ENCODE assay signal across 13 mouse cellular contexts in genomic region chr12:71763194-71763593, GRCm38 (mm10).
DNase-seq lines count a peak whose midpoint lies in the region; ATAC-seq and TF ChIP-seq lines count a peak whose summit lies in the region.
"Had no signal": no experiment of that assay in that cellular context is flagged by ENCODE, and none has a peak within 500 bp of the region (broad histone marks: within the 10 kb centered on the region; RNA-seq: fewer than 3 reads in every experiment).

No protein-coding gene starts in this region.

- peak; percentile 65 for DNase-seq in hindbrain, postnatal 0 days (ENCODE audit: low spot score)
- DNase-seq in lung, embryonic 14.5 days = peak; percentile 69
- DNase-seq in lung, postnatal 4 days = no peak
- DNase-seq in ES-CJ7 (ENCODE audit: low read depth, low spot score) (peak; percentile 28), R1 (ENCODE audit: low read depth, low spot score) (peak; percentile 59)
- no peak for DNase-seq in thymus, postnatal 4 days
- no peak for DNase-seq in thymus, postnatal 36 days
- DNase-seq: cerebellum, postnatal 25 days; heart, postnatal 10 days; left cerebral cortex, postnatal 4 days; lung, adult 2 months had no signal

- WGBS in hindbrain, postnatal 0 days = 54% methylated on average over 4 of the region's 4 CpGs
- WGBS in hindbrain, embryonic 13.5 days = 77% methylated on average over 4 of the region's 4 CpGs
- 53% methylated on average over 4 of the region's 4 CpGs for WGBS in lung, embryonic 14.5 days

- no peak overlapping the region for H3K9ac ChIP-seq in hindbrain, postnatal 0 days (replicated peaks; ENCODE audit: low read length)
- H3K9ac ChIP-seq in hindbrain, embryonic 13.5 days = no peak overlapping the region
- no peak overlapping the region for H3K9ac ChIP-seq in lung, embryonic 14.5 days

- H3K9me3 ChIP-seq in hindbrain, postnatal 0 days (ENCODE audit: low read length) = no peaks in the 10 kb centered on the region
- H3K9me3 ChIP-seq in hindbrain, embryonic 13.5 days = no peaks in the 10 kb centered on the region
- no peaks in the 10 kb centered on the region for H3K9me3 ChIP-seq in lung, embryonic 14.5 days (ENCODE audit: low read depth, low read length)
- H3K9me3 ChIP-seq: midbrain, embryonic 10.5 days had no signal

- H3K4me2 ChIP-seq in hindbrain, postnatal 0 days (ENCODE audit: low read depth, low read length) = no peak overlapping the region
- H3K4me2 ChIP-seq in hindbrain, embryonic 13.5 days = no peak overlapping the region
- no peak overlapping the region for H3K4me2 ChIP-seq in lung, embryonic 14.5 days

- H3K27ac ChIP-seq in hindbrain, postnatal 0 days = no peak overlapping the region
- H3K27ac ChIP-seq in hindbrain, embryonic 13.5 days = no peak overlapping the region
- no peak overlapping the region for H3K27ac ChIP-seq in lung, embryonic 14.5 days (ENCODE audit: low read depth)
- H3K27ac ChIP-seq: midbrain, embryonic 10.5 days had no signal

- no peaks in the 10 kb centered on the region for H3K36me3 ChIP-seq in hindbrain, postnatal 0 days (ENCODE audit: insufficient read depth, low read length)
- H3K36me3 ChIP-seq in hindbrain, embryonic 13.5 days = no peaks in the 10 kb centered on the region
- H3K36me3 ChIP-seq in lung, embryonic 14.5 days (ENCODE audit: insufficient read depth) = no peaks in the 10 kb centered on the region
- H3K36me3 ChIP-seq: midbrain, embryonic 10.5 days had no signal

- no peak for ATAC-seq in hindbrain, postnatal 0 days
- no peak for ATAC-seq in hindbrain, embryonic 13.5 days (ENCODE audit: low FRiP score)
- no peak for ATAC-seq in lung, embryonic 14.5 days (ENCODE audit: insufficient read depth)

- peak; percentile 62 for TF ChIP-seq CTCF in hindbrain, postnatal 0 days (IDR thresholded peaks at IDR 0.05; ENCODE audit: low read depth)
- peak; percentile 67 for TF ChIP-seq CTCF in lung, embryonic 14.5 days (IDR thresholded peaks at IDR 0.05; ENCODE audit: low read depth)

- no peaks in the 10 kb centered on the region for H3K4me1 ChIP-seq in hindbrain, postnatal 0 days (ENCODE audit: insufficient read depth, low read length)
- no peaks in the 10 kb centered on the region for H3K4me1 ChIP-seq in hindbrain, embryonic 13.5 days (replicated peaks)
- no peaks in the 10 kb centered on the region for H3K4me1 ChIP-seq in lung, embryonic 14.5 days (ENCODE audit: insufficient read depth)

- H3K27me3 ChIP-seq in hindbrain, postnatal 0 days (ENCODE audit: insufficient read depth, low read length) = no peaks in the 10 kb centered on the region
- H3K27me3 ChIP-seq in hindbrain, embryonic 13.5 days = no peaks in the 10 kb centered on the region
- no peaks in the 10 kb centered on the region for H3K27me3 ChIP-seq in lung, embryonic 14.5 days (ENCODE audit: insufficient read depth, low read length)

- no peak overlapping the region for H3K4me3 ChIP-seq in hindbrain, postnatal 0 days (ENCODE audit: low read length)
- no peak overlapping the region for H3K4me3 ChIP-seq in hindbrain, embryonic 13.5 days
- no peak overlapping the region for H3K4me3 ChIP-seq in lung, embryonic 14.5 days (ENCODE audit: low read depth, low read length)
- H3K4me3 ChIP-seq: midbrain, embryonic 10.5 days had no signal

Comparison
In these comparisons a context has a peak if more than half of its experiments do, and no peak if none do; other contexts are left out.
1. DNase-seq: peak in hindbrain, postnatal 0 days (single experiment), lung, embryonic 14.5 days (single experiment), ES-CJ7 (single experiment) and R1 (single experiment); none in lung, postnatal 4 days (0 of 2), thymus, postnatal 4 days (single experiment) and thymus, postnatal 36 days (0 of 2).